Mouse (Mus musculus): ENCODE data around the gene Odf4. TPM values are rescaled to one million over a fixed set of nuclear protein-coding genes. Genes with fewer than 3 reads are reported as not detected.

The Odf4 gene
- total RNA-seq, 4 experiments from 2014 or later, result 0.35 to 1.7 (median 0.78) TPM; not detected in 1

Other genes with a start within 250 kb of the Odf4 start
- 10 to 100 TPM; 42.2 to 60.3 (median 49.1) TPM for gene Myh10, start 235.5 kb downstream of the Odf4 start, total RNA-seq (2022)
- 10 to 100 TPM; 59.5 to 79.4 (median 68.0) TPM for gene Ndel1, start 55.2 kb downstream of the Odf4 start, total RNA-seq (2022)
- under 1 TPM in 3 of 4 experiments, not detected in 1; 0.08 to 0.21 (median 0.09) TPM for gene Rnf222, start 38.5 kb downstream of the Odf4 start, total RNA-seq (2022)
- 1,000 to 10,000 TPM; 1,214 to 1,402 (median 1,307) TPM for gene Rpl26, start 25.5 kb downstream of the Odf4 start, total RNA-seq (2022)
- 10 to 100 TPM; 15.5 to 32.7 (median 24.5) TPM for gene Arhgef15, start 30.4 kb upstream of the Odf4 start, total RNA-seq (2022)
- gene Slc25a35, start 41.0 kb upstream of the Odf4 start, total RNA-seq (2022), result 10 to 100 TPM; 14.7 to 35.0 (median 28.1) TPM
- gene Rangrf, start 48.1 kb upstream of the Odf4 start, total RNA-seq (2022), result 10 to 100 TPM; 21.0 to 27.9 (median 23.6) TPM
- 10 to 100 TPM; 33.9 to 48.4 (median 40.5) TPM for gene Pfas, start 81.4 kb upstream of the Odf4 start, total RNA-seq (2022)
- gene Ctc1, start 88.8 kb upstream of the Odf4 start, total RNA-seq (2022), result 10 to 100 TPM; 30.7 to 46.1 (median 39.2) TPM
- gene Aurkb, start 118.6 kb upstream of the Odf4 start, total RNA-seq (2022), result 1 to 10 TPM; 1.7 to 2.9 (median 2.3) TPM
- gene Borcs6, start 132.6 kb upstream of the Odf4 start, total RNA-seq (2022), result 10 to 100 TPM; 29.8 to 33.9 (median 31.5) TPM
- 10 to 100 TPM; 13.1 to 28.3 (median 19.4) TPM for gene Tmem107, start 143.7 kb upstream of the Odf4 start, total RNA-seq (2022)
- 100 to 1,000 TPM; 118 to 221 (median 178) TPM for gene Vamp2, start 161.4 kb upstream of the Odf4 start, total RNA-seq (2022)
- gene Per1, start 168.1 kb upstream of the Odf4 start, total RNA-seq (2022), result 100 to 1,000 TPM in 1 of 4 experiments, 10 to 100 TPM in 3; 30.0 to 119 (median 51.6) TPM
- gene Hes7, start 193.3 kb upstream of the Odf4 start, total RNA-seq (2022), result under 1 TPM in 2 of 4 experiments, not detected in 2; 0.18 to 0.22 TPM
- under 1 TPM; 0.26 to 0.95 (median 0.84) TPM for gene 9130213A22Rik, start 195.5 kb upstream of the Odf4 start, total RNA-seq (2022)
- 1 to 10 TPM in 3 of 4 experiments, under 1 TPM in 1; 0.87 to 2.2 (median 1.7) TPM for gene Aloxe3, start 198.8 kb upstream of the Odf4 start, total RNA-seq (2022)
- not detected for gene Alox12b, start 229.9 kb upstream of the Odf4 start, total RNA-seq (2022)

All from adrenal gland, adult 8-10 months (tissue).